11 mouse cellular contexts compared by ENCODE assay signal in the genomic region with DNA sequence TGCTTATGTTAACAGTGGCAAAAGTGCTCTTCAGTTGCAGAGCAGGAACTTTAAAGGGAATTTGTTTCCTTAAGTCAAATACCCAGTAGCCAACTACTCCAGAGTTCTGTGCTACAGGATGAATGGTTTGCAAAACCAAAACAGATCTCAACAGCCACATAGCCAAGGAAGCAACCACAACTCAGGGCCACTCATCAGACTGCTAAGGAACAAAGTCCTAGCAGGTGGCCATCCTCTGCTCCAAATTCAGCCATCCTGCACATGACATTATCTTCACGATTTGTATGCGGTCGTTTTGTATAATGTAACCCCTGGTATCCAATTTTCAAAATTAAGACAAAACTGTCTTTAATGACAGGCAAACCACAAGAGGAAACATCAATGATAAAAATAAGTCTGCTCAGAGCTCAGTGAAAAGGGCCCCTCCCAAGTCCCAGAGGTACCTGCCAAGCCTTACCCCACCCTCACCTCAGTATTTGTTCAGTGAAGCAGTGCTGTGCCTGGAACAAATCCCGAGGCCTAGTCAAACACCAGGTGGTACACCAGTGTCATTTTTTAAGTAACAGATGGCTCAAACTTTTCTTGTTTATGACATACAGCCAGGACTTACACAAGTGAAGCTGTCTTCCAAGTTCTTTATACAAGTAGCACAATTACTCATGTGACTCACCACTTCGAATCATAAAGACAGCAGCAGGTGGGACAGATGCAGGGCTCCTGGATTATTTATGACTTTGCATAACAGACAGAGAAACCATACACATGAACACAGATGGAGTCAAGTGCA.
DNase-seq lines count a peak whose midpoint lies in the region; ATAC-seq and TF ChIP-seq lines count a peak whose summit lies in the region.
"Had no signal": no experiment of that assay in that cellular context is flagged by ENCODE, and none has a peak within 500 bp of the region (broad histone marks: within the 10 kb centered on the region; RNA-seq: fewer than 3 reads in every experiment).

No protein-coding gene starts in this region.

- intact Hi-C loops in gastrocnemius, postnatal 14 days (cut with DNase I; ENCODE audit: low total_unique reads) = loop anchor here (10.0 kb wide), 1 partner anchor 97 kb away; no protein-coding TSS in a partner anchor

- no peaks in the 10 kb centered on the region for H3K27me3 ChIP-seq in forebrain, embryonic 16.5 days (replicated peaks; ENCODE audit: control insufficient read depth, insufficient read depth, low read length)
- H3K27me3 ChIP-seq: embryonic facial prominence, embryonic 12.5 days had no signal

- H3K9me3 ChIP-seq in forebrain, embryonic 16.5 days (ENCODE audit: control insufficient read depth, low read length) = no peaks in the 10 kb centered on the region
- H3K9me3 ChIP-seq: embryonic facial prominence, embryonic 12.5 days; heart, embryonic 10.5 days had no signal

- H3K27ac ChIP-seq in forebrain, embryonic 16.5 days (ENCODE audit: low read length) = 0 out of 2 replicates have a peak overlapping the region, but pooled peaks have one; percentile 2
- H3K27ac ChIP-seq: embryonic facial prominence, embryonic 12.5 days; heart, embryonic 10.5 days; liver, embryonic 14.5 days had no signal

- no peaks in the 10 kb centered on the region for H3K36me3 ChIP-seq in forebrain, embryonic 16.5 days (ENCODE audit: control insufficient read depth, insufficient read depth)
- H3K36me3 ChIP-seq: embryonic facial prominence, embryonic 12.5 days; heart, embryonic 10.5 days had no signal

- peak; percentile 31 for DNase-seq in cerebellum, adult 9-11 months
- no peak for DNase-seq in cerebellum, postnatal 14 days
- peak; percentile 25 for DNase-seq in lung, postnatal 25 days (ENCODE audit: low spot score)
- DNase-seq in lung, adult 2 months = no peak
- no peak for DNase-seq in gastrocnemius, postnatal 14 days

- no peaks in the 10 kb centered on the region for H3K4me1 ChIP-seq in lung, adult 2 months (ENCODE audit: control insufficient read depth, insufficient read depth, low read length)
- H3K4me1 ChIP-seq in forebrain, embryonic 16.5 days (replicated peaks; ENCODE audit: control insufficient read depth, insufficient read depth, low read length) = peaks cover 2% of the 10 kb centered on the region; the same call in 1 of the 2 replicates
- H3K4me1 ChIP-seq: embryonic facial prominence, embryonic 12.5 days; heart, embryonic 10.5 days had no signal

- H3K9ac ChIP-seq in forebrain, embryonic 16.5 days (replicated peaks; ENCODE audit: low read depth, low read length) = no peak overlapping the region
- H3K9ac ChIP-seq: embryonic facial prominence, embryonic 12.5 days; liver, embryonic 14.5 days had no signal

- no peak for TF ChIP-seq CTCF in lung, adult 2 months (IDR thresholded peaks at IDR 0.05; ENCODE audit: insufficient read depth, low read length)

- H3K4me3 ChIP-seq in lung, adult 2 months (replicated peaks; ENCODE audit: extremely low read depth, low read depth, low read length) = no peak overlapping the region
- H3K4me3 ChIP-seq in forebrain, embryonic 16.5 days (replicated peaks; ENCODE audit: low read length) = no peak overlapping the region
- H3K4me3 ChIP-seq: embryonic facial prominence, embryonic 12.5 days; heart, embryonic 10.5 days had no signal

- WGBS in lung, adult 2 months = 69% methylated on average over 5 of the region's 5 CpGs
- 49% methylated on average over 5 of the region's 5 CpGs for WGBS in forebrain, embryonic 16.5 days

- H3K4me2 ChIP-seq in forebrain, embryonic 16.5 days (ENCODE audit: low read length) = no peak overlapping the region
- H3K4me2 ChIP-seq: embryonic facial prominence, embryonic 12.5 days had no signal

- ATAC-seq in forebrain, embryonic 16.5 days = peak; percentile 76
- peak; percentile 48; the same call in 1 of the 2 replicates for ATAC-seq in neutrophil, adult 5-6 weeks (ENCODE audit: extremely low read depth, insufficient number of reproducible peaks, low FRiP score, poor library complexity, severe bottlenecking)
- ATAC-seq in megakaryocyte, adult 5-6 weeks (ENCODE audit: poor library complexity, severe bottlenecking) = no peak

- TF ChIP-seq POLR2A in lung, adult 2 months (IDR thresholded peaks at IDR 0.05; ENCODE audit: borderline replicate concordance, extremely low read depth, low read depth, low read length) = no peak

Comparison
In these comparisons a context has a peak if more than half of its experiments do, and no peak if none do; other contexts are left out.
1. DNase-seq: peak in cerebellum, adult 9-11 months (single experiment) and lung, postnatal 25 days (single experiment); none in cerebellum, postnatal 14 days (0 of 2), lung, adult 2 months (single experiment) and gastrocnemius, postnatal 14 days (single experiment).